Mouse (Mus musculus): ENCODE data around the gene Sap30bp. TPM values are rescaled to one million over a fixed set of nuclear protein-coding genes. Genes with fewer than 3 reads are reported as not detected.
A peak's percentile ranks its signal among the peaks of the same experiment; 100 is the strongest.

Sap30bp gene
- polyA plus RNA-seq, 1 experiment from 2014 or later: 35.8 TPM

DNA sequence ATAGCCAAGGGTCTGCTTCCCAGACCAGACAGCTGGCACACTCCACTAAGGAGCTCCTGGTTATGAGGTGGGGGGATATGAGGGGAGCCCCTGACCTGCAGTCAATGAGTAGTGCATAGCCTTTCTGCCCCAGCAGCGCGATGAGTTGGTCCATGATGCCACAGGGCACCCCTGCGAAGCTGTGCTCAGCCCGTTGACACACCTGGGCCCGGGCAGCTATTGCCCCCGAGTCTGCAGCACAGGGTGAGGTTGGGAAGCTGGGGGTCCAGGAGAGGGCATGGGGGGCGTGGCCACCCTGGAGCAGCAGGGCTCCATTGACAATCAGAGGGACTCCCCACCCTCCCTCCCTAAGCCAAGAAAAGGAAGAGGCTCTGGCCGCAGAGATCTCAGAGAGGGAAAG lies 77.1 kb downstream of the Sap30bp start:
- H3K9me3 ChIP-seq (ENCODE audit: control insufficient read depth, low read depth, low read length): no peaks in the 10 kb centered on the region
- no peak overlapping the region for H3K27ac ChIP-seq (ENCODE audit: low read length)
- H3K36me3 ChIP-seq (ENCODE audit: control insufficient read depth, insufficient read depth, low read length): peaks cover 23% of the 10 kb centered on the region
- no peak overlapping the region for H3K4me3 ChIP-seq (ENCODE audit: low read depth, low read length)
- WGBS: 90% methylated on average over 8 of the region's 8 CpGs
- no peak for ATAC-seq (ENCODE audit: insufficient number of reproducible peaks, insufficient read depth, low FRiP score, low read depth)
- H3K27me3 ChIP-seq (ENCODE audit: control insufficient read depth, insufficient read depth, low read length): no peaks in the 10 kb centered on the region
- H3K4me2 ChIP-seq (replicated peaks; ENCODE audit: low read depth, low read length): no peak overlapping the region
- peaks cover 16% of the 10 kb centered on the region for H3K4me1 ChIP-seq (ENCODE audit: control insufficient read depth, insufficient read depth, low read length)
- H3K9ac ChIP-seq (replicated peaks; ENCODE audit: low read depth, low read length): no peak overlapping the region

DNA sequence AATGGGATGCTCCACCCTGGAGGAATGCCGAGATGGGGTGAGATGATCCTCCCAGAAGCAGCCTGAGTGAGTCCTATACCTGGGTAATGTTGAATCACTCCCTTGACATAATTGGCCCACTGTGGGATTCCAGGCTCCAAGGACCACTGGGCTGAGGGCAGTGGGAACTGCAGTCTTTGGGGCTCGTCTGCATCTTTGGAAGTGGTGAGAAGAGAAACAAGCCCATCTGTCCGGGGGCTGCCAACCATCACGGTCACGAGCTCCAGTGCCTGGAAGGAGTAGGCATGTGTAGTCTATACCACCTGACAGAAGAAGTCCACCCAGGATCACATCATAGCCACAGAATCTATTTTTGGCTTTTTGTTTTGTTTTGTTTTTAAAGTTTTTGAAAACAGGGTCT lies 77.9 kb downstream of the Sap30bp start:
- Histone ChIP-seq H3K36me3 (ENCODE audit: control insufficient read depth, insufficient read depth, low read length) (peaks cover 23% of the 10 kb centered on the region), H3K4me3 (ENCODE audit: low read depth, low read length) (no peak overlapping the region), H3K4me1 (ENCODE audit: control insufficient read depth, insufficient read depth, low read length) (peaks cover 11% of the 10 kb centered on the region), H3K27me3 (ENCODE audit: control insufficient read depth, insufficient read depth, low read length) (no peaks in the 10 kb centered on the region), H3K4me2 (replicated peaks; ENCODE audit: low read depth, low read length) (no peak overlapping the region), H3K9ac (replicated peaks; ENCODE audit: low read depth, low read length) (no peak overlapping the region), H3K9me3 (ENCODE audit: control insufficient read depth, low read depth, low read length) (no peaks in the 10 kb centered on the region), H3K27ac (ENCODE audit: low read length) (no peak overlapping the region)
- 87% methylated on average over 5 of the region's 5 CpGs for WGBS
- no peak for ATAC-seq (ENCODE audit: insufficient number of reproducible peaks, insufficient read depth, low FRiP score, low read depth)

DNA sequence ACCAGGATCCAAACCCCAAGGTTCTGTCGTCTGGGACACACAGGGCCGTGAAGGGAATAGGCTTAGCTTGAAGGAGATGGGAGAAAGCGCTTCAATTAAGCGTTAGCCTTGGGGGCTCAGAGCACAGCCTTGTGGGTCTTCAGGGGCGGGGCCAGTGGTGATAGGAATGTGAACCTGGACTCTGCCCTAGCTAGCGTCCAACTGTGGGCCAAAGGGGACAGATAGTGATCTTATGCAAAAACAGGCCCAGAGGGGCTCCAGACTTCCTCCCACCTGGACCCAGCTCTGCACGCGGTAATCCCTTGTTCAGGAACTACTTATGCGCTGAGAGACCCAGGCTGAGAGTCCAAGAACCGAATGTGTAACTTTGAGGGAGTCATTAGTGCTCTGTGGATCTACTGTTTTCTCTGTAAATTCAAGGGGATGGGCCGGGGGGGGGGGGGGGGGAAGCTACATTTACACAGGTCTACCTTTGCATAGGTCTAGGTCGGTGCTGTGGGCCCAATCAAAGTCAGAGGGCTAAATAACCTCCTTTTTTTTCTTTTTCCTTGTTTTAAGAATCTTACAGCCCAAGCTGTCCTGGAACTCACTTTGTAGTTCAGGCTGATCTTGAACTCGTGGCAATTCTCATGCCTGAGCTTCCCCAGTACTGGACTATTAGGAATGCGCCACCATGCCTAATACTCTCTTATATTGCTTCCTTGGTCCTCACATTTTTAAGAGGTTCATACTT lies 78.6 kb downstream of the Sap30bp start:
- peak overlapping the region; percentile 56 for H3K4me3 ChIP-seq (ENCODE audit: low read depth, low read length)
- H3K27me3 ChIP-seq (ENCODE audit: control insufficient read depth, insufficient read depth, low read length): no peaks in the 10 kb centered on the region
- WGBS: 15% methylated on average over 13 of the region's 14 CpGs
- peaks cover 11% of the 10 kb centered on the region for H3K4me1 ChIP-seq (ENCODE audit: control insufficient read depth, insufficient read depth, low read length)
- no peak for ATAC-seq (ENCODE audit: insufficient number of reproducible peaks, insufficient read depth, low FRiP score, low read depth)
- H3K27ac ChIP-seq (ENCODE audit: low read length): peak overlapping the region; percentile 91
- H3K9ac ChIP-seq (replicated peaks; ENCODE audit: low read depth, low read length): peak overlapping the region; percentile 66
- peaks cover 23% of the 10 kb centered on the region for H3K36me3 ChIP-seq (ENCODE audit: control insufficient read depth, insufficient read depth, low read length)
- no peaks in the 10 kb centered on the region for H3K9me3 ChIP-seq (ENCODE audit: control insufficient read depth, low read depth, low read length)
- peak overlapping the region; percentile 65 for H3K4me2 ChIP-seq (replicated peaks; ENCODE audit: low read depth, low read length)

DNA sequence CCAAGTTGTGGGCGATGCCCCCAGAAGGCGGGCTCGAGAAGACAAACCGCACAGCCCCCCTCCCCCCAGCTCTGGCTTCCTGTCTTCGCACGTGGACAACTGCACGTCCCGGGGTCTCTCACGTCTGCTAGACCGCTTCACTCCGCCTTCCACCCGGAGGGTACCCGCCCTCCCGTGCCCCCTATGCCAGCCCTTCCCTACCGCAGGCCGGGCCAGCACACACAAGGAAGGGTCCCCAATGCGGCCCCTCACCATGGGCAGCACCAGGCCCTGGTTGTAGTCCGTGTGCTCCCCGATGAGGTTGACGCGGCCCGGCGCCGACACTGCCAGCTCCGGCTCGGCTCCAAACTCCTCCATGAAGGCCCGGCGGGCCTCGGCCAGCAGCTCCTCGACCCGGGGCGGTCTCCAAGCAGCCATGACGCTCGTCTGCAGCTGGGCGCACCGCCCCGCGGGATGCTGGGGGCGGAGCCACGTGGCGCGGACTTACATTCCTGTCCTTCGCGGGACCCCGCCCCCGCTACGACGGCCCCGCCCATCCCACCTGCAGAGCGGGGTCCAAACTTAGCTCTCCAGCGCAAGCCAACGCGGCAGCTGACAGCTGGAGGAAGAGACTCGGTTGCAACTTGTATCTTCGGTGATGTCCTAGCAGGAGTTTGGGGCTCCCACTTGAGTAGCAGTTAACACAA lies 79.3 kb downstream of the Sap30bp start, which contains the start of gene Galk1:
TSS of gene Galk1 (minus strand) at position 458 of the 686 bp plus-strand sequence.
- peak within 1 kb of the TSS; percentile 65 for H3K4me2 ChIP-seq (replicated peaks; ENCODE audit: low read depth, low read length)
- peak within 1 kb of the TSS; percentile 66 for H3K9ac ChIP-seq (replicated peaks; ENCODE audit: low read depth, low read length)
- H3K27ac ChIP-seq (ENCODE audit: low read length): peak within 1 kb of the TSS; percentile 91
- no peaks in the 10 kb centered on the region for H3K9me3 ChIP-seq (ENCODE audit: control insufficient read depth, low read depth, low read length)
- no peaks in the 10 kb centered on the region for H3K27me3 ChIP-seq (ENCODE audit: control insufficient read depth, insufficient read depth, low read length)
- H3K36me3 ChIP-seq (ENCODE audit: control insufficient read depth, insufficient read depth, low read length): peaks cover 17% of the 10 kb centered on the region
- WGBS: 0% methylated on average over 55 of the region's 55 CpGs
- peaks cover 11% of the 10 kb centered on the region for H3K4me1 ChIP-seq (ENCODE audit: control insufficient read depth, insufficient read depth, low read length)
- peak; percentile 89 for ATAC-seq (ENCODE audit: insufficient number of reproducible peaks, insufficient read depth, low FRiP score, low read depth)
- peak within 1 kb of the TSS; percentile 56 for H3K4me3 ChIP-seq (ENCODE audit: low read depth, low read length)

DNA sequence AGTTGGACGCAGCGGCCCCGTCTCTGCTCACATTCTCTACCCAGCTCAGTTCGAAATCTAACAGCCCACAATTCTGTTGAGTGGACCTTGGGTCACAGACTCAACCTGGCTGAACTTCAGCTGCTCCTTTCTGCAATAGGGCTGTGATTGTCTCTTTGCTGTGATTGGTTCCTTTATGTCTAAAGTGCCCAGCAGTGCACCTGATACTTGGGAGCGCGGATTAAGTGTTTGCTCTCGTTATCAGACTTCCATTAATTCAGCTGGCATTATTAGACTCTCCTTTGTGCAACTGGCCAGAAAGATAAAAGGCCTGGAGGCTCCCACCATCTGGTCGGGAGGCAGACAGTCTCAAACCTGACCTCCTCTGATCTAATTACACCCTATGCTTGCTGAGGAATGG lies 81.7 kb downstream of the Sap30bp start:
- H3K36me3 ChIP-seq (ENCODE audit: control insufficient read depth, insufficient read depth, low read length): peaks cover under 1% of the 10 kb centered on the region; the same call in 1 of the 2 replicates
- H3K27me3 ChIP-seq (ENCODE audit: control insufficient read depth, insufficient read depth, low read length): no peaks in the 10 kb centered on the region
- no peaks in the 10 kb centered on the region for H3K9me3 ChIP-seq (ENCODE audit: control insufficient read depth, low read depth, low read length)
- peak overlapping the region; percentile 17; the same call in 1 of the 2 replicates for H3K27ac ChIP-seq (ENCODE audit: low read length)
- WGBS: 54% methylated on average over 8 of the region's 8 CpGs
- no peak overlapping the region for H3K4me2 ChIP-seq (replicated peaks; ENCODE audit: low read depth, low read length)
- peaks cover 11% of the 10 kb centered on the region for H3K4me1 ChIP-seq (ENCODE audit: control insufficient read depth, insufficient read depth, low read length)
- H3K9ac ChIP-seq (replicated peaks; ENCODE audit: low read depth, low read length): no peak overlapping the region
- ATAC-seq (ENCODE audit: insufficient number of reproducible peaks, insufficient read depth, low FRiP score, low read depth): peak; percentile 1; the same call in 1 of the 2 replicates
- H3K4me3 ChIP-seq (ENCODE audit: low read depth, low read length): no peak overlapping the region

Other genes with a start within 250 kb of the Sap30bp start
- gene Grb2, start 224.7 kb upstream of the Sap30bp start, polyA plus RNA-seq (2014; fragmentation: Nextera tagmentation; extraction: Ambion mirVana): 39.6 and 55.0 TPM in 2 replicates
- gene Tmem94, start 167.8 kb upstream of the Sap30bp start, polyA plus RNA-seq (2014; fragmentation: Nextera tagmentation; extraction: Ambion mirVana): 13.7 and 17.0 TPM in 2 replicates
- 14.3 and 15.3 TPM in 2 replicates for gene Caskin2, start 119.6 kb upstream of the Sap30bp start, polyA plus RNA-seq (2014; fragmentation: Nextera tagmentation; extraction: Ambion mirVana)
- 24.3 and 25.0 TPM in 2 replicates for gene Tsen54, start 118.6 kb upstream of the Sap30bp start, polyA plus RNA-seq (2014; fragmentation: Nextera tagmentation; extraction: Ambion mirVana)
- 37.6 and 41.1 TPM in 2 replicates for gene Llgl2, start 109.2 kb upstream of the Sap30bp start, polyA plus RNA-seq (2014; fragmentation: Nextera tagmentation; extraction: Ambion mirVana)
- gene Myo15b, start 74.9 kb upstream of the Sap30bp start, polyA plus RNA-seq (2014; fragmentation: Nextera tagmentation; extraction: Ambion mirVana): 3.1 and 5.9 TPM in 2 replicates
- 2.1 TPM in 2 replicates for gene Smim5, start 33.3 kb upstream of the Sap30bp start, polyA plus RNA-seq (2014; fragmentation: Nextera tagmentation; extraction: Ambion mirVana)
- gene Smim6, start 21.3 kb upstream of the Sap30bp start, polyA plus RNA-seq (2014; fragmentation: Nextera tagmentation; extraction: Ambion mirVana): 35.9 and 41.9 TPM in 2 replicates
- 19.6 and 20.2 TPM in 2 replicates for gene Recql5, start 195 bp downstream of the Sap30bp start, polyA plus RNA-seq (2014; fragmentation: Nextera tagmentation; extraction: Ambion mirVana)
- gene Itgb4, start 41.4 kb downstream of the Sap30bp start, polyA plus RNA-seq (2014; fragmentation: Nextera tagmentation; extraction: Ambion mirVana): 10.2 and 10.7 TPM in 2 replicates
- gene Galk1, start 79.4 kb downstream of the Sap30bp start, polyA plus RNA-seq (2014; fragmentation: Nextera tagmentation; extraction: Ambion mirVana): 157 and 164 TPM in 2 replicates
- gene H3f3b, start 94.7 kb downstream of the Sap30bp start, polyA plus RNA-seq (2014; fragmentation: Nextera tagmentation; extraction: Ambion mirVana): 1,982 and 2,067 TPM in 2 replicates
- 29.2 and 31.6 TPM in 2 replicates for gene Unk, start 97.0 kb downstream of the Sap30bp start, polyA plus RNA-seq (2014; fragmentation: Nextera tagmentation; extraction: Ambion mirVana)
- gene Unc13d, start 144.7 kb downstream of the Sap30bp start, polyA plus RNA-seq (2014; fragmentation: Nextera tagmentation; extraction: Ambion mirVana): 3.7 and 4.7 TPM in 2 replicates
- 74.0 and 82.4 TPM in 2 replicates for gene Wbp2, start 153.7 kb downstream of the Sap30bp start, polyA plus RNA-seq (2014; fragmentation: Nextera tagmentation; extraction: Ambion mirVana)
- 12.2 and 17.3 TPM in 2 replicates for gene Trim47, start 193.9 kb downstream of the Sap30bp start, polyA plus RNA-seq (2014; fragmentation: Nextera tagmentation; extraction: Ambion mirVana)
- 5.0 and 6.4 TPM in 2 replicates for gene Trim65, start 197.8 kb downstream of the Sap30bp start, polyA plus RNA-seq (2014; fragmentation: Nextera tagmentation; extraction: Ambion mirVana)
- gene Mrpl38, start 205.6 kb downstream of the Sap30bp start, polyA plus RNA-seq (2014; fragmentation: Nextera tagmentation; extraction: Ambion mirVana): 93.9 and 94.2 TPM in 2 replicates
- gene Fbf1, start 234.9 kb downstream of the Sap30bp start, polyA plus RNA-seq (2014; fragmentation: Nextera tagmentation; extraction: Ambion mirVana): 29.3 and 30.2 TPM in 2 replicates

Data from stomach, embryonic 14.5 days (tissue).